Mouse (Mus musculus): ENCODE data around the gene Stam2. TPM values are rescaled to one million over a fixed set of nuclear protein-coding genes. Genes with fewer than 3 reads are reported as not detected.

Gene Stam2
- polyA plus RNA-seq, 1 experiment, result 12.9 TPM

- Histone ChIP-seq H3ac (ENCODE audit: control insufficient read depth, insufficient read length, low read depth) (no peak overlapping the region), H3K4me3 (ENCODE audit: insufficient read depth, poor library complexity, severe bottlenecking) (no peak overlapping the region), H3K79me3 (ENCODE audit: low read depth) (no peaks in the 10 kb centered on the region), H3K79me2 (ENCODE audit: control insufficient read depth, insufficient read depth) (no peaks in the 10 kb centered on the region), H3K27me3 (ENCODE audit: control insufficient read depth, insufficient read depth, insufficient read length) (peaks cover 22% of the 10 kb centered on the region), H3K36me3 (ENCODE audit: control insufficient read depth, insufficient read depth) (no peaks in the 10 kb centered on the region)
- no peak for TF ChIP-seq FOSL1 (IDR thresholded peaks at IDR 0.05; ENCODE audit: insufficient read depth, low read length, poor library complexity, severe bottlenecking)
- no peak for TF ChIP-seq MYOG (IDR thresholded peaks at IDR 0.05; ENCODE audit: control insufficient read depth, extremely low read depth, insufficient read length)
- TF ChIP-seq CEBPB (IDR thresholded peaks at IDR 0.05; ENCODE audit: low read depth), result no peak
- no peak for TF ChIP-seq CTCF (IDR thresholded peaks at IDR 0.05; ENCODE audit: control insufficient read depth, insufficient read depth, insufficient read length)
Measured at GRCm38 (mm10) chr2:52647255-52647998, 94.7 kb downstream of the Stam2 start.

- H3K27me3 ChIP-seq (ENCODE audit: control insufficient read depth, insufficient read depth, insufficient read length), result peaks cover 7% of the 10 kb centered on the region
- TF ChIP-seq CEBPB (IDR thresholded peaks at IDR 0.05; ENCODE audit: low read depth) (no peak), MYOG (IDR thresholded peaks at IDR 0.05; ENCODE audit: control insufficient read depth, extremely low read depth, insufficient read length) (no peak), MAX (IDR thresholded peaks at IDR 0.05) (no peak), FOSL1 (IDR thresholded peaks at IDR 0.05; ENCODE audit: insufficient read depth, low read length, poor library complexity, severe bottlenecking) (no peak), CTCF (IDR thresholded peaks at IDR 0.05; ENCODE audit: control insufficient read depth, insufficient read depth, insufficient read length) (no peak), MYOD1 (IDR thresholded peaks at IDR 0.05; ENCODE audit: control insufficient read depth, insufficient read length, low read depth) (no peak), USF1 (IDR thresholded peaks at IDR 0.05; ENCODE audit: low read depth) (no peak)
- no peak overlapping the region for H3K4me3 ChIP-seq (ENCODE audit: insufficient read depth, poor library complexity, severe bottlenecking)
- H3ac ChIP-seq (ENCODE audit: control insufficient read depth, insufficient read length, low read depth), result no peak overlapping the region
- H3K79me3 ChIP-seq (ENCODE audit: low read depth), result no peaks in the 10 kb centered on the region
- H3K36me3 ChIP-seq (ENCODE audit: control insufficient read depth, insufficient read depth), result no peaks in the 10 kb centered on the region
- H3K79me2 ChIP-seq (ENCODE audit: control insufficient read depth, insufficient read depth), result no peaks in the 10 kb centered on the region
Measured at GRCm38 (mm10) chr2:52643657-52644056, 98.4 kb downstream of the Stam2 start.

Other genes starting within 250 kb of the Stam2 start
- 0.01 TPM for gene Cacnb4, start 65.5 kb downstream of the Stam2 start, polyA plus RNA-seq (2012; fragmentation: generic; extraction: Trizol)
- gene Fmnl2, start 115.6 kb upstream of the Stam2 start, polyA plus RNA-seq (2012; fragmentation: generic; extraction: Trizol), result 2.6 TPM

Measured in C2C12 (cell line).